Mouse (Mus musculus): Measurements from ENCODE around the gene Fam222b. TPM values are rescaled to one million over a fixed set of nuclear protein-coding genes. Genes with fewer than 3 reads are reported as not detected.

The Fam222b gene
- polyA plus RNA-seq, 1 experiment from 2014 or later: 31.4 TPM

DNA sequence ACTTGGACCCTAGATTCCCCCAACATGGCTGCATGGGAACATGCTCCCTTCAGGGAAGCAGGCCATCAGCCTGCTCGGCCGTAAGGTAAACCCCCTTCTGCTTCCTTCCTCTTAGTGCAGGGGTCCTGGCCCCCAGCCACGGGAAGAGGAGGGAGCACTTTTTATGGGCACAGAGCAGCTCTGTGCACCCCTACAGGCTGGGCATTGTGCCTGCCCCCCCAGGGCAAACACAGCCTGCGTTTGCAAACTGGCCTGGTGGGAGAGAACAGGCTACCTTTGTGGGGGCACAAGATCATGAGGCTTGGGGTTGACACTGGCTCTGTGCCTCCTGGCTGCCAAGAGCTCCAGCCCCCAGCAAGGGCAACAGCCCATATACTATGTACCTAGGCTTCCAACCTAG lies 67.5 kb downstream of the Fam222b start:
- Histone ChIP-seq H3K4me1 (replicated peaks) (peaks cover 59% of the 10 kb centered on the region), H3K9ac (peak overlapping the region; percentile 100), H3K27ac (peak overlapping the region; percentile 99), H3K4me2 (peak overlapping the region; percentile 91), H3K27me3 (no peaks in the 10 kb centered on the region), H3K4me3 (peak overlapping the region; percentile 98), H3K9me3 (no peaks in the 10 kb centered on the region), H3K36me3 (peaks cover 53% of the 10 kb centered on the region)
- ATAC-seq (ENCODE audit: low FRiP score): no peak
- 62% methylated on average over 4 of the region's 4 CpGs for WGBS

DNA sequence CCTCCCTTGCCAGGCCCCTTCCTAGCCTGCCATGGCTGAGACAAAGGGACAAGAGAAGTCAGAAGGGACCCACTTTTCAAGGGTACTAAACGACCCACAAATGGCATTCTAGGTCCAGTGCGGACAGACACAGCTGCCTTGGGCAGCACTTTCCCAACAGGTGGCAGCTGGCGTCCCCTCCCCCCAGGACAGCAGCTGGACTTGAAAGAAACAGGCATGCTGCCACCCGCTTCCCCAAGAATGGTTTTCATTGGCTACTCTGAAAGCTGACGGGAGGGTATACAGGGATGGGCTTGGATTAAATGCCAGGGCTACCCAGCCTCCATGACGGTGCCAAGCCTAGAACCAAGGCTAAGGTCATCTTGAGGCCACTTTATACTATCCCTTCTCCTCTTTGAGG lies 68.0 kb downstream of the Fam222b start:
- Histone ChIP-seq H3K27me3 (0 out of 2 replicates have a peak, but pooled peaks cover 4% of the 10 kb centered on the region), H3K4me2 (peak overlapping the region; percentile 91), H3K36me3 (peaks cover 49% of the 10 kb centered on the region), H3K27ac (peak overlapping the region; percentile 99), H3K4me1 (replicated peaks) (peaks cover 56% of the 10 kb centered on the region), H3K9me3 (no peaks in the 10 kb centered on the region), H3K4me3 (peak overlapping the region; percentile 98), H3K9ac (peak overlapping the region; percentile 100)
- ATAC-seq (ENCODE audit: low FRiP score): no peak
- WGBS: 39% methylated on average over 6 of the region's 6 CpGs

DNA sequence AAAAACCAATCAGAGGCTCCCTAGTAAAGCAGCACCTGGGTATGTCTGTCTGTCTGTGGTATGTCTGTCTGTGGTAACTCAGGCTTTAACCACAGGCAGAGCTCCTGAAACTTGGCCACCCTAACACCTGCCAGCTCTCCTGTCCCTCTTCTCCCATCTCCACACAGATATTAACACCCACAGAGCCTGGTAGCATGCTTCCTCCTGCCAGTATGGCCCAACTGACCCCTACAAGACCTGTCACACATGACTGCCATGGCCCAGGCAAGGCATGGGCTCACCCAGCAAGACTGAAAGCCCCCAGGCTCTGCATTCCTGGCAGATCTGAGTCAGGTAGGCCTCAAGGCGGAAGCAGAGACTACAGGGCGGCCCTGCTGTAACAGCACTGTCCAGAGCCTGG lies 68.6 kb downstream of the Fam222b start:
- Histone ChIP-seq H3K36me3 (peaks cover 43% of the 10 kb centered on the region), H3K4me3 (peak overlapping the region; percentile 98), H3K9me3 (no peaks in the 10 kb centered on the region), H3K4me1 (replicated peaks) (peaks cover 51% of the 10 kb centered on the region), H3K27ac (peak overlapping the region; percentile 99), H3K27me3 (0 out of 2 replicates have a peak, but pooled peaks cover 4% of the 10 kb centered on the region), H3K9ac (peak overlapping the region; percentile 100), H3K4me2 (peak overlapping the region; percentile 91)
- ATAC-seq (ENCODE audit: low FRiP score): no peak
- 77% methylated on average over 2 of the region's 2 CpGs for WGBS

DNA sequence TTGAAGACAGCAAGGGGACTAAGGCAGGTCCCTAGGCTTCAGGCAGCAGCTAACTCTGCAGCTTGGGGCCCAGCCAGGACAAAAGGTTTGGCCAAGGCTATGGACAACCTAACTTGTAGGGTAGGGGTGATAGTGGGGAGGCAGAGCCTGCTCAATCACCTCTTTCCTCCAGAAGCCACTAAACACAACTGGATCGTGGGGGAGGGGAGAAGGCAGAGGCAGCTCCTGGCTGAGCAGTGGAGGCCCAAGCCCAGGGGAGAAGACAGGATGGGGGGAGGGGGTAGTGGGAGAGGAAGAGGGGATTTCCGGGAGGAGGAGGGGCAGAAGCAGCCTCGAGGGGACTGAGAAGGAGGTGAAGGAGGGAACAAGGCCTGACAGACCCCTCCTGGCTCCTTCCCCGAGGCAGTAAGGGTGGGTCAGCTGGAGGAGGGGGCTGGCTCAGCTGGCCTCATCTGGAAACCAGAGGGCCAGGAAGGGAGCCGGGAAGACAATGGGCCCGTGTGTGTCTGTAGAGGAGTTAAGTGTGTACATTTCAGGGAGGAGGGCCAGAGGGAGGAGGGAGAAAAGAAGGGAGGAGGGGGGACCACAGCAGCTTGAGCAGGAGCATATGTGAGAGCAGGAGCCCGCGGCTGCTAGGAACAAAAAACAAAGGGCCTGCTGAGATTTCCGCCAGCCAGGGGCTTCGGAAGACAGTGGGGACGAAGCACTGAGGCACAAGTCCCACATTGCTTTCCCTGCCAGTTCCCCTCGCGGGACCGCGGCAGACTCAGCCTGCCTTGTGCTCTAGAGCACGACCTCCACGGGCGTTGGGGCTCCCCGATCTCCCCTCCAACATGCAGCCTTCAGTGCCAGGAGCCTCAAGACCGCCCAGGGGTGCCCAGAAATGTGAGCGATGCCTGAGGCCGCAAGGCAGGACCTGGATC lies 69.5 kb downstream of the Fam222b start:
- Histone ChIP-seq H3K4me1 (replicated peaks) (peaks cover 44% of the 10 kb centered on the region), H3K9ac (peak overlapping the region; percentile 100), H3K27me3 (0 out of 2 replicates have a peak, but pooled peaks cover 4% of the 10 kb centered on the region), H3K4me3 (peak overlapping the region; percentile 98), H3K36me3 (peaks cover 35% of the 10 kb centered on the region), H3K27ac (peak overlapping the region; percentile 99), H3K9me3 (no peaks in the 10 kb centered on the region), H3K4me2 (peak overlapping the region; percentile 91)
- peak; percentile 52 for ATAC-seq (ENCODE audit: low FRiP score)
- WGBS: under 1% methylated on average over 22 of the region's 22 CpGs

DNA sequence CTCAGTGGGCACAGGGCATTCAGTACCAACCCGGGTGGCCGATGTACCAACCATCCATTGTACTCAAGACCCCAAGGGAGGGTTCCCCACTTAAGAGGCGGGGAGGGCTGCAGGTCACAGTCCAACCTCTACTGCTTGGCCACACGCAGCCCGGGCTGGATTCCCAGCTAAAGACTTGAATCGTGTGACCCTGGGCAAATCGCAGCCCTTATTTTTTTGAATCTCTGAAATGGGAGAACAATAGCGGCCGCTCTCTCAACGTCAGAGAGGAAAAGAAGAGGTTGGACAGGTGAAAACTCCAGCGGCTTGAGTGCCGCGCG lies 70.1 kb downstream of the Fam222b start:
- no peak for ATAC-seq (ENCODE audit: low FRiP score)
- peak overlapping the region; percentile 98 for H3K4me3 ChIP-seq
- H3K9ac ChIP-seq: peak overlapping the region; percentile 100
- WGBS: under 1% methylated on average over 14 of the region's 14 CpGs
- peaks cover 28% of the 10 kb centered on the region for H3K36me3 ChIP-seq
- peak overlapping the region; percentile 91 for H3K4me2 ChIP-seq
- H3K9me3 ChIP-seq: no peaks in the 10 kb centered on the region
- 0 out of 2 replicates have a peak, but pooled peaks cover 4% of the 10 kb centered on the region for H3K27me3 ChIP-seq
- H3K4me1 ChIP-seq (replicated peaks): peaks cover 42% of the 10 kb centered on the region
- peak overlapping the region; percentile 99 for H3K27ac ChIP-seq

DNA sequence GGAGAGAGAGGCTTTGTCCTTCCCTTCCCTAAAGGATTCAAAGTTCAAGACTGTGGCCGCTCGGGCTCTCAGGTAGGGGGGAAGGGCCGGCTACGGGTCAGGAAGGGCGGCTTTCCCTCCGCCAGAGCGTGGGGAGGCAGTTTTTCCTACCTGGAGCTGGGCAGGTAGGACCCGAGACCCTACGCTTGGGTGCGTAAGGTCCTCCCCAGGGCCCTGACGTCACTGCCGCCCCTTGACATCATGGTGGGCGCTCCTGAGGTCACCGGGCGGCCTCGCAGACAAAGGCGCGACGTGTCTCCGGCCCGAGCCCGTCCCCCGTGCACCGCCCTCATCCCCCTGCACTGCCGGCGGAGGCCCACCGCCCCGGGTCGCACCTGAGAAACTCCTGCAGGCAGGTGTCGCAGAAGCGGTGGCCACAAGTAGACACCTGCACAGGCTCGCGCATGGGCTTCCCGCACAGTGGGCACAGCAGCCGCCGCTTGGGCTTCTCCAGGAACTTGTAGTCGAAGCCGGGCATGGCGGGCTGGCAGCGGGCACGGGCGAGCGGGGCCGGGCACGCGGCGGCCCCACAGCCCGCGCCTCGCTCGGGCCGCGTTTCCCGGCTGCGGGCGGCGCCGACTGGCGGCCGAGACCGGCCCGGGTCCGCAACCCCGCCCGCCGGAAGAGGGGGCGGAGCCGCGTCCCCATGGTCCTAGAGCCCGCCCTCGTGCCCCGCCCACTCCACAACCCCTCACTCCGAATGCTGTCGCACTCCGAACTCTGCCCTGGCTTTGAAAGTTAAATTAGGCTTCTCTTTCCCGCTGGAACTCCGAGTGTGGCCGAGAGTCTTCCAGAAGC lies 70.7 kb downstream of the Fam222b start, which contains the start of gene Traf4:
Gene Traf4, minus strand, starts transcription at position 666 of the 837 bp plus-strand sequence.
- Histone ChIP-seq H3K9me3 (no peaks in the 10 kb centered on the region), H3K27ac (peak within 1 kb of the TSS; percentile 99), H3K4me3 (peak within 1 kb of the TSS; percentile 98), H3K4me2 (peak within 1 kb of the TSS; percentile 91), H3K9ac (peak within 1 kb of the TSS; percentile 100), H3K36me3 (peaks cover 23% of the 10 kb centered on the region), H3K27me3 (0 out of 2 replicates have a peak, but pooled peaks cover 4% of the 10 kb centered on the region), H3K4me1 (replicated peaks) (peaks cover 40% of the 10 kb centered on the region)
- ATAC-seq (ENCODE audit: low FRiP score): peak; percentile 83
- WGBS: under 1% methylated on average over 78 of the region's 78 CpGs

DNA sequence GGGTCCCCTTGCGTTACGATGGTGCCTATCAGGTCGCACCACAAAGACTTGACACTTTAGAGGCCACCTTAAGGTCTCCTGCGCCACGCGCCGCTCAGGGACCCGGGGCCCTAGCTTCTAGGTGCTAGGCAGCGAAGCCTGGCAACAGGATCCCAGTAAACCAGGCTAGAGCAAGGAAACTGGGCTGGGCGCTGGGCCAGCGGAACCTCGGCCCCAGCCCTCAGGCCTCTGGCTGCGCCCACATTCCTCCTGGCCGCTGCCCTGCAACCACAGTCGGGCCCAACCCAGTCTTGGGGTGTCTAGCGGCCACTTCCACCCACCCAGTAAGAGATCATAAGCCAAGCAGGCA lies 71.3 kb downstream of the Fam222b start:
- peak overlapping the region; percentile 98 for H3K4me3 ChIP-seq
- H3K9ac ChIP-seq: peak overlapping the region; percentile 100
- H3K4me2 ChIP-seq: peak overlapping the region; percentile 91
- peak; percentile 18; the same call in 1 of the 2 replicates for ATAC-seq (ENCODE audit: low FRiP score)
- H3K27ac ChIP-seq: peak overlapping the region; percentile 99
- H3K9me3 ChIP-seq: no peaks in the 10 kb centered on the region
- 1% methylated on average over 16 of the region's 16 CpGs for WGBS
- H3K36me3 ChIP-seq: peaks cover 17% of the 10 kb centered on the region
- H3K27me3 ChIP-seq: 0 out of 2 replicates have a peak, but pooled peaks cover 4% of the 10 kb centered on the region
- peaks cover 40% of the 10 kb centered on the region for H3K4me1 ChIP-seq (replicated peaks)

DNA sequence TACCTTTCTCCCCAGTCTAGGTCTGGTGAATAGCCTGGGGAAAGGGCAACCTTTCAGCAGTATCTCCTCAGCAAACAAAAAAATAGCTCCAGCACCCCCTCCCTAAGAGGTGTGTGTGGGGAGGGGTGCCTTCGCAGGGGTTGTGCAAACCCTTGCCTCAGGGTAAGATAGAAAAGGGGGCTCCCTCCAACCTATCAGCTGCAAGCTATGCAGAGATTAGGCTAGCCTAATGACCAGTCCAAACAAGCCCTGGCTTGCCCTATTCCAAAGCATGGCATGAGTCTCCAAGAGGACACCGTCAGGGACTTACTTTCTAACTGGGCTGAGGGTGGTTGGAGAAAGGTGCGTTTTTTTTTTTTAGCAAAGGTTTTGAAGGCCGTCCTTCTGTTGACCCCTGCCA lies 71.7 kb downstream of the Fam222b start:
- Histone ChIP-seq H3K27ac (peak overlapping the region; percentile 99), H3K9ac (peak overlapping the region; percentile 100), H3K4me3 (peak overlapping the region; percentile 98), H3K4me1 (replicated peaks) (peaks cover 40% of the 10 kb centered on the region), H3K27me3 (0 out of 2 replicates have a peak, but pooled peaks cover 4% of the 10 kb centered on the region), H3K9me3 (no peaks in the 10 kb centered on the region), H3K4me2 (peak overlapping the region; percentile 91), H3K36me3 (peaks cover 15% of the 10 kb centered on the region)
- ATAC-seq (ENCODE audit: low FRiP score): no peak
- WGBS: 62% methylated on average over 4 of the region's 4 CpGs

DNA sequence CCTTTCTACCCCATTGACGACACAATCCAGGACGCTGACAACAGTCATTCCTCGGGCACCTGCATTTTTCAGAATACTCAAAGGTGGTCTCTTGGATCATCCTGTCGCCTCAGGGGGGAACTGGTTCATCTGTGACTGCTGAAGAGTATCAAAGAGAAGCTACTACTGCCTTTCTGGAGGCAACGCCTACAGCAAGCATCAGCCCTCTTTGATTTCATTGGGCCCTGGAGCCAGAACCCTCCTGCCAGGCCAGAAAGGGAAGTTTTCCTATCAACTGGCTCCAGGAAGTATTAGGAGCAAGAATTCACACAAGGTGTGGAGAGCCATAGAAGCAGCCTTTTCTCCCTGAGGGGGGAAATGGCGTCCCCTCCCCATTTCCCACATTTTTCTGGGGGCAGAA lies 72.2 kb downstream of the Fam222b start:
- Histone ChIP-seq H3K36me3 (peaks cover 11% of the 10 kb centered on the region), H3K27ac (peak overlapping the region; percentile 2; the same call in 1 of the 2 replicates), H3K9me3 (no peaks in the 10 kb centered on the region), H3K9ac (no peak overlapping the region), H3K4me1 (replicated peaks) (peaks cover 35% of the 10 kb centered on the region), H3K27me3 (0 out of 2 replicates have a peak, but pooled peaks cover 4% of the 10 kb centered on the region), H3K4me2 (no peak overlapping the region), H3K4me3 (no peak overlapping the region)
- ATAC-seq (ENCODE audit: low FRiP score): no peak
- WGBS: 76% methylated on average over 6 of the region's 6 CpGs

DNA sequence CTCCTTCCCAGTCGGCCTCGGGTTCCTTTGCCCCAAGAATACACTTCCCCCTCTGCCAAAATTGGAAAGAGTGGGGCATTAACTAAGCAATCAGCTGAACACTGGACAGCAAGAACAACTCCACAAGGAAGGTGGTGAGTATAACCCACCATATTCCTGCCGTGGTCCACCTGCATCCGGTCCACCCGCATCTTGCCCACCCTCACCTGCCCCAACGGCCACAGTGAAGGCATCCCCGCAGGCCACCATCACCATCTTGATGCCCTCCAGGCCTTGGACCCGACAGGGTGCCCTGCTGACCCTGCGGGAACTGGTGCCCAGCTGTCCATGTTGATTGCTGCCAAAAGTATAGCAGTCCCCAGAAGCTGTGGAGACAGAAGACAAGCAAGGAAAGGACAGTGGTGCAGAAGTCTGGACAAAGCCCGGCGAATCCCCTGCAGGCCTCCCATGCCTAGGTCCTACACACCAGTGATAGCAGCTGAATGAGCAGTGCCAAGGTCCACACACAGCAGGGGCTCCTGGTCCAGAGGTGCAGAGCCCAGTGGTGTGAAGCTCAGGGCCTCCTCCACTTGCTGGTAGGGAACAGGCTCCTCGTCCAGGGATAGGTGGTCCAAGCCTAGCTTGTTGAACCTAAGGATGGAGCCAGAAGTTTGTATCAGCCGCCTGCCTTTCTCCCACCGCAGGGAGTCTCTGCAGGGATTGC lies 72.9 kb downstream of the Fam222b start:
- H3K4me1 ChIP-seq (replicated peaks): peaks cover 27% of the 10 kb centered on the region
- 0 out of 2 replicates have a peak, but pooled peaks cover 3% of the 10 kb centered on the region for H3K36me3 ChIP-seq
- 0 out of 2 replicates have a peak, but pooled peaks cover 4% of the 10 kb centered on the region for H3K27me3 ChIP-seq
- H3K9me3 ChIP-seq: no peaks in the 10 kb centered on the region
- no peak for ATAC-seq (ENCODE audit: low FRiP score)
- no peak overlapping the region for H3K27ac ChIP-seq
- H3K4me3 ChIP-seq: no peak overlapping the region
- H3K9ac ChIP-seq: no peak overlapping the region
- 92% methylated on average over 14 of the region's 14 CpGs for WGBS
- H3K4me2 ChIP-seq: no peak overlapping the region

DNA sequence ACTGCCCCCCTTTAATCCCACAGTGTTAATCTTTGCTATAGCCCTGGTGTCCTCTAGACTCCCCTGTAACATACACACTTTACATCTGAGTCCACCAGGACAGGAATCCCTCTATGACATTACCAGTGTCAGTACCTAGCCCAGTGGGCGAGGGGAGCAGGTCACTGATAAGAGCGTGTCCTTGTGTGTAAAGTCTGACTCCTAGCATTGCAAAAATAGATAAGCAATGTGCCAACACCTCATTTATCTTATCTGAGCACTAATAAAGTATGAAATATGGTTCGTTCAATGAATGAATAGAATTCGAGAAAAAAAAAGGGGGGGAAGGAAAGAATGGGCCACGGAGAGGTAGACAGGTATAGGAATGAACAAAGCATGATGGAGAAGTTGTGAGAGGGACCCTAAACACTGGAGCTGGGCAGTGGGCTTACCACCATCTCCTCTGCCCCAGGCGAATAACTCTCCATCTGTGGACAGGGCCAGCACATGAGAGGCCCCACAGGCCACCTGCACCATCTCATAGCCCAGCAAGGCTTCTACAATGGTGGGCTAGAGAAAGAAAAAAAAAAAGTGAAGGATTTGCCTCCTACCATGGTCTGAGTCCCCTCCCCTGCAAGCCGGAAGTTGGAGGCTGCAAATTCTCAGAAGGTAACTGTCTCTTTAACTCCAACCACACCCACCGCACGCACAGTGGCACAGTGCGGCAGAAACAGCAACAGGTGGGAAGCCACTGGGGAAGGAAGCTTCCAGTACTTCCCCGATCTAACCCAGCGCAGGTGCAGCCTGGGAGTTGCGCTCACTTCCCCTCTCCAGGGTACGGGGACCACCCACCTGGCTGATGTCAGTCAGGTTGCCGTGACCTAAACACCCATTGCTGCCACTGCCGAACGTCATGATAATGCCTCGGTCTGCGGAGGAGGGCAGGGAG lies 74.3 kb downstream of the Fam222b start:
- no peaks in the 10 kb centered on the region for H3K9me3 ChIP-seq
- WGBS: 65% methylated on average over 19 of the region's 19 CpGs

More for the DNA sequence above, 74.3 kb downstream of the Fam222b start:
- no peak overlapping the region for H3K4me2 ChIP-seq
- ATAC-seq (ENCODE audit: low FRiP score): no peak
- H3K36me3 ChIP-seq: 0 out of 2 replicates have a peak, but pooled peaks cover 3% of the 10 kb centered on the region
- peaks cover 14% of the 10 kb centered on the region for H3K4me1 ChIP-seq (replicated peaks)
- no peak overlapping the region for H3K4me3 ChIP-seq
- H3K9ac ChIP-seq: no peak overlapping the region
- 0 out of 2 replicates have a peak, but pooled peaks cover 4% of the 10 kb centered on the region for H3K27me3 ChIP-seq
- no peak overlapping the region for H3K27ac ChIP-seq

Data from hindbrain, embryonic 13.5 days (tissue).